Mouse (Mus musculus): ENCODE data around the gene Rfxank.

- TF ChIP-seq GATA1 (IDR thresholded peaks at IDR 0.05; ENCODE audit: low read length): no peak
- no peak for TF ChIP-seq TAL1 (IDR thresholded peaks at IDR 0.05; ENCODE audit: low read length)
Observed at GRCm38 (mm10) chr8:70089296-70089960, 49.5 kb downstream of the Rfxank start.
